Mouse (Mus musculus) liver, embryonic 11.5 days (tissue): Measurements from ENCODE around the gene Sptbn4. TPM values are rescaled to one million over a fixed set of nuclear protein-coding genes. Genes with fewer than 3 reads are reported as not detected.

ENCODE experiments used
- ATAC-seq: fragments of 200-750 bp; cut with Nextera tagmentation; replicated peaks from 2 replicates; pipeline ENCODE4 v1.8.0; 2017; ENCODE audit warnings: moderate number of reproducible peaks, mild to moderate bottlenecking, moderate TSS enrichment, moderate library complexity; ENCODE audit not compliant: low FRiP score
- DNase-seq: peaks from one replicate; pipeline ENCODE4 v3.0.0-alpha.2; 2017; ENCODE audit warnings: low spot score
- H3K27ac ChIP-seq: fragments of 300-500 bp; sonication (generic); 2 replicates; pipeline ENCODE4 v1.5.1; 2014; ENCODE audit warnings: mild to moderate bottlenecking, low read depth, low read length, control low read depth
- H3K27me3 ChIP-seq: fragments of 300-500 bp; sonication (generic); replicated peaks from 2 replicates; pipeline ENCODE4 v1.6.1; 2014; ENCODE audit warnings: low read length, mixed read lengths; ENCODE audit not compliant: control insufficient read depth, insufficient read depth
- H3K36me3 ChIP-seq: fragments of 300-500 bp; sonication (generic); 2 replicates; pipeline ENCODE4 v1.6.1; 2014; ENCODE audit warnings: mild to moderate bottlenecking, low read length, moderate library complexity, mixed read lengths; ENCODE audit not compliant: control insufficient read depth, insufficient read depth
- H3K4me1 ChIP-seq: fragments of 300-500 bp; sonication (generic); replicated peaks from 2 replicates; pipeline ENCODE4 v1.6.1; 2014; ENCODE audit warnings: low read length, mixed read lengths; ENCODE audit not compliant: control insufficient read depth, insufficient read depth
- H3K4me2 ChIP-seq: fragments of 300-500 bp; sonication (generic); 2 replicates; pipeline ENCODE4 v1.6.1; 2014; ENCODE audit warnings: mild to moderate bottlenecking, control low read depth, moderate library complexity
- H3K4me3 ChIP-seq: fragments of 300-500 bp; sonication (generic); 2 replicates; pipeline ENCODE4 v1.5.1; 2014; ENCODE audit warnings: low read depth, low read length, control low read depth
- H3K9ac ChIP-seq: fragments of 300-500 bp; sonication (generic); 2 replicates; pipeline ENCODE4 v1.6.1; 2014; ENCODE audit warnings: low read depth, low read length, control low read depth
- H3K9me3 ChIP-seq: fragments of 300-500 bp; sonication (generic); 2 replicates; pipeline ENCODE4 v1.6.1; 2016; ENCODE audit warnings: low read length, inconsistent platforms, mixed read lengths; ENCODE audit not compliant: control insufficient read depth
- WGBS: fragments of 180-500 bp; shearing (Covaris S2); extraction: QIAGEN DNeasy Blood & Tissue Kit; methylation state at CpG from one replicate; pipeline ENCODE4 v1.1.7; 2014; 5-methylcytosine and 5-hydroxymethylcytosine counted together
- polyA plus RNA-seq: library from polyadenylated mRNA; unstranded; fragments of >200 nt; fragmentation: Nextera tagmentation; extraction: Ambion mirVana; gene quantifications from 2 replicates; pipeline ENCODE4 v1.2.1, GENCODE M21; 2014

The Sptbn4 gene
- polyA plus RNA-seq, 1 experiment from 2014 or later = 0.19 TPM

DNA sequence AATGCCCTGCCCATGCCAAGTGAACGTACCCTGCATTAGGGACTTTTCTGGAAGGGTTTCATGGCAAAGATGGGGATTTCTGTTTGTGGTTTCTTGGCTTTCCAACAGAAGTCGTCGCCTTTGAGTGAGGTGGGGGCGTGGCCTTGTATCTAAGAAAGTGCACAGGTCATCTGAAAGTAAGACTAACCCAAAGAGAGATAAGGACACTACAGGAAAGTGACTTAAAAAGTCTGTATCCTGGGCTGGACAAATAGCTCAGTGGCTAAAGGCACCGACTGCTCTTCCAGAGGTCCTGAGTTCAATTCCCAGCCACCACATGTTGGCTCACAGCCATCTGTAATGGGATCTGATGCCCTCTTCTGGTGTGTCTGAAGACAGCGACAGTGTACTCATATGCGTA, 31.1 kb upstream of the Sptbn4 start:
- H3K4me3 ChIP-seq = no peak overlapping the region
- 59% methylated on average over 7 of the region's 7 CpGs for WGBS
- ATAC-seq (no peak), DNase-seq (no peak)
- H3K9ac ChIP-seq = no peak overlapping the region; the same call in 1 of the 2 replicates
- peaks cover 42% of the 10 kb centered on the region for H3K4me1 ChIP-seq
- no peaks in the 10 kb centered on the region for H3K9me3 ChIP-seq
- H3K4me2 ChIP-seq = 0 out of 2 replicates have a peak overlapping the region, but pooled peaks have one; percentile 18
- peaks cover 13% of the 10 kb centered on the region for H3K36me3 ChIP-seq
- H3K27me3 ChIP-seq = no peaks in the 10 kb centered on the region
- peak overlapping the region; percentile 41 for H3K27ac ChIP-seq

DNA sequence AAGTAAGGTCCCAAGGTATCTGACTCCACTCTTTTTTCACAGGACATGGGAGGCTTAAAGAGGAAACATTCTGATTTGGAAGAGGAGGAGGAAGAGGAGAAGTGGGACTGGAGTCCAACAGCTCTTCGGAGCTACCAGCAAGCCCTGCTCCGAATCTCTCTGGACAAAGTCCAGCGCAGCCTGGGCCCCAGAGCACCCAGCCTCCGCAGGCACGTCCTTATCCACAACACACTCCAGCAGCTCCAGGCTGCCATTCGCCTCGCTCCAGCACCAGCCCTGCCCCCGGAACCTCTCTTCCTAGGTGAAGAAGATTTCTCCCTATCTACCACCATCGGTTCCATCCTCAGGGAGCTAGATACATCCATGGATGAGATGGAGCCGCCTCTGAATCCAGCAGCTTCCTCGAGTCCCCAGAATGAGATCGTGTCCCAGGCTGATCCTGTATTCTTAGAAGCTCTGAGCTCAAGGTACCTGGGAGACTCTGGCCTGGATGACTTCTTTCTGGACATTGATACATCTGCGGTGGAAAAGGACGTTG, 28.7 kb upstream of the Sptbn4 start:
- 91% methylated on average over 14 of the region's 14 CpGs for WGBS
- H3K4me1 ChIP-seq = peaks cover 33% of the 10 kb centered on the region
- H3K4me2 ChIP-seq = peak overlapping the region; percentile 76
- ATAC-seq = no peak
- H3K27ac ChIP-seq = peak overlapping the region; percentile 60; the same call in 1 of the 2 replicates
- H3K36me3 ChIP-seq = peaks cover 13% of the 10 kb centered on the region
- H3K4me3 ChIP-seq = no peak overlapping the region
- H3K27me3 ChIP-seq = no peaks in the 10 kb centered on the region
- DNase-seq = no peak
- no peaks in the 10 kb centered on the region for H3K9me3 ChIP-seq
- peak overlapping the region; percentile 43; the same call in 1 of the 2 replicates for H3K9ac ChIP-seq

DNA sequence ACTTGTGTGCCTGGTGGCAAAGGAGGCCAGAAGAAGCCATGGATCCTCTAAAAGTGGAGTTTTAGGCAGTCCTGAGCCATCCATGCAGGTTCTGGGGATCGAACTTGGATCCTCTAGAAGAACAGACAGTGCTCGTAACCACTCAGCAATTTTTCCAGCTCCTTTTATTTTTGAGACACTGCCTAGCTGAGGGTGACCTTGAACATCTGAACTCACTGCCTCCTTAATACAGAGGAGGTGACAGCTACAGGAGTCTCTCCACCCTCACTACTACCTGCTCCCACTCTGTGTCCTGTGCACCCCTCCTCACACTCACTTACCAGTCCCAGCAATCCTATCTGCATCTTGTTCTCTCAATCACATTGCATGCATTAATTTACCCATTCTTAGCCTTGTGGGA, 28.1 kb upstream of the Sptbn4 start:
- Histone ChIP-seq H3K27ac (peak overlapping the region; percentile 60), H3K4me2 (peak overlapping the region; percentile 76), H3K36me3 (peaks cover 13% of the 10 kb centered on the region), H3K9me3 (no peaks in the 10 kb centered on the region), H3K27me3 (no peaks in the 10 kb centered on the region), H3K4me1 (peaks cover 29% of the 10 kb centered on the region), H3K4me3 (peak overlapping the region; percentile 65), H3K9ac (peak overlapping the region; percentile 43)
- 91% methylated on average over 2 of the region's 2 CpGs for WGBS
- ATAC-seq (no peak), DNase-seq (no peak)

DNA sequence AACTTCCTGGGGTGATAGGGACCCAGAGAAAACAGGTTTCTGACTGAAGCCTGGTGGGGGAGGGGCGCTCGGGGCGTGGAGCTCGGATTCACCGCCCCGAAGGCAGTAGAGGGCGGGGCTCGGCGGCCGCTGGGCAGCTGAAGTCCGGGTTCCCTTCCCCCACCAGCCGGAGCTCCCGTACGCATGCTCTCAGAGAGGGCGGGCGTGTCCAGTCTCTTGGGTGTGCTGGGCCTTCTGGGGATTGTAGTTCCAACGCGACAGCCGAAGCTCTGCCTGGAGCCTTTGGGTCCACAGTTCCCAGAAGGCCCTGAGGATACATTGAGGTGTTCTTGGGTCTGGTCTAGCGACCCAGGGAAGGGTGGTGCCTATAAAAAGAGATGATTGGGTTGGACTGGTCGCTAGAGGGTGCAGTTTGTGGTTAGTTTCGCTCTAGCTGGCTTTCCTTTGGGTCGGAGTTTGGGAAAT, 27.0 kb upstream of the Sptbn4 start:
- Histone ChIP-seq H3K27me3 (no peaks in the 10 kb centered on the region), H3K27ac (peak overlapping the region; percentile 90), H3K4me3 (peak overlapping the region; percentile 65), H3K9me3 (no peaks in the 10 kb centered on the region), H3K9ac (peak overlapping the region; percentile 80), H3K4me1 (peaks cover 22% of the 10 kb centered on the region), H3K4me2 (peak overlapping the region; percentile 76), H3K36me3 (peaks cover 13% of the 10 kb centered on the region)
- peak; percentile 93 for ATAC-seq
- DNase-seq = peak; percentile 97
- under 1% methylated on average over 23 of the region's 23 CpGs for WGBS

DNA sequence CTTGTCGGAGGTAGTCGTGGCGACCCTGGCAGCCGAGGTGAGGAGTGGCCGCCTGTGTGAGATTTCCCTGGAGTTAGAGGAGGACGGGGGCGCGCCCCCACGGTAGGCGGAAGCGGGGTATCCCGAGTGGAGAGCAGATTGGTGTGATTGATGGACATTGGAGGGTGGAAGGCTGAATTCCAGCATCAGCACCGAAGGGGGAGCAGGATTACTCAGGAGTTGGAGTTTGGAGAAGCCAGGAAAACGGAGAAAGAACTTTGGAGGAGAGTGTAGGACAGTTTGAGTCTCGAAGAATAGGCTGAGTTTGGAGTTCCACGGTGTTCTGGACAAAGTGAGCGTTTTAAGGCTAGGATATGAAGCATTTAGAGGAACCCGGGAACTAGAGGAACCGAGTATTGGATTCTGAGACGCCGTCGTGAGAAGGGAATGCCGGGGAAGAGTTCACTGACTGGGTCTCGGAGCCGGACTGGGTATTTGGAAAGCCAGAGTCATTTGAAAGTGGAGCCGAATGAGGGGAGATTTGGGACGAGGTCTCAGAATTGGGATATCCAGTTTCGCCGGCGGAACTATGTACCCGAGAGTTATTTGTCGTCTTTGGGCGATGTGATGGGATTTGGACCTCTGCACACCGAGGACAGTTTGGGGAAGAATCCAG, 26.5 kb upstream of the Sptbn4 start:
- Histone ChIP-seq H3K4me1 (peaks cover 22% of the 10 kb centered on the region), H3K9ac (peak overlapping the region; percentile 80), H3K9me3 (no peaks in the 10 kb centered on the region), H3K36me3 (peaks cover 13% of the 10 kb centered on the region), H3K4me3 (peak overlapping the region; percentile 65), H3K4me2 (peak overlapping the region; percentile 76), H3K27ac (peak overlapping the region; percentile 90), H3K27me3 (no peaks in the 10 kb centered on the region)
- WGBS = under 1% methylated on average over 34 of the region's 34 CpGs
- no peak for DNase-seq
- no peak; the same call in 1 of the 2 replicates for ATAC-seq

DNA sequence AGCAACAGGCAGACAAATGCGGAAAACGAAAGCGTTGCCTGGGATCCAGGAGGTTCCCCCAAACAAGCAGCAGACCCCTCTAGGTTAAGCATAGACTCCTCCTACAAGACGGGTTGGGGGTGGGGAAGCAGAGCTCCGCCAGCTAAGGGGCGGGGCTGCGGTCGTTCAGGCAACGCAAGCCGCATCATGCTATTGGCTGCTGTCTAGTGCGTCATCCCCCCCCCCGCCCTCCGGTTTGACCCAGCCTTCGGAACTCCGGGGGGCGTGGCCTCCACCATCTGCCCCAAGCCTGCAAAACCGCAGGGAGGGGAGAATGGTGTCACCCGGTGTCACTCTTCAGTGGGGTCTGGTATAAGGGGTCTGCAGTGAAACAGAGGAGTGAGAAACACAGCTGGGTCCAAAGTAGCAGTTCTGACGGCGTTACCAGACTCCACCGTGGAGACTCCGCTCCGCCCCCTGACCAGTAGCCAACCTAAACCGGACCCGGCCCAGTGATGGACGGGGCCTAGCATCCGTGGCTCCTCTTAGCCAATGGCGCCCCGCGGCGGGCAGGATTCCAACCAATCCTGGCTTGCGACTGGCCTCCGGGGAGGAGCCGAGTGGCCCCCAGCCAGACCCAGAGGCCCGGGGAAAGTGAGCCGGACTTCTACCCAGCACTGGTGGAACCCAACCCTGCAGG, 25.8 kb upstream of the Sptbn4 start, which contains the start of gene Sertad3:
TSS of gene Sertad3 (plus strand) at position 613 of the 679 bp plus-strand sequence.
- H3K27me3 ChIP-seq = no peaks in the 10 kb centered on the region
- peak within 1 kb of the TSS; percentile 80 for H3K9ac ChIP-seq
- H3K4me3 ChIP-seq = peak within 1 kb of the TSS; percentile 65
- H3K36me3 ChIP-seq = peaks cover 13% of the 10 kb centered on the region
- H3K27ac ChIP-seq = peak within 1 kb of the TSS; percentile 90
- ATAC-seq (peak; percentile 85), DNase-seq (peak; percentile 99)
- H3K4me2 ChIP-seq = peak within 1 kb of the TSS; percentile 76
- no peaks in the 10 kb centered on the region for H3K9me3 ChIP-seq
- WGBS = under 1% methylated on average over 36 of the region's 36 CpGs
- H3K4me1 ChIP-seq = peaks cover 18% of the 10 kb centered on the region

DNA sequence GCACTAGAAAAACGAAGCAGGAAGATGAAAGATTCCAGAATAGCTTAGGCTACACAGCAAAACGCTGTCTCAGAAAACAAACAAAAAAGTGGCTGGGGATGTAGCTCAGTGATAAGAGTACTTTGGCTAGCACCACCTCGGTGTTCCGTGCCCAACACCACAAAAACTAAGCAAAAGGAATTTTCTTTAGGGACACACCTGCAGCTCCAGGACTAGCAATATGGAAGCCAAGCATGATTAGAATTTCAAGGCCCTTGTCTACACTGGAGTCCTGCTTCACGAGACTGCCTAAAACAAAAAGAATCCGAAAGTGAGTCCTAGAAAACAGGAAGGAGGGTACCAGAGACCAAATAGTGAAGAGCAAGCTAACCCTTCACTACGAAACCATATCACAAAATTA, 25.1 kb upstream of the Sptbn4 start:
- 16% methylated on average over 7 of the region's 7 CpGs for WGBS
- Histone ChIP-seq H3K4me2 (peak overlapping the region; percentile 76), H3K27ac (peak overlapping the region; percentile 90), H3K9ac (peak overlapping the region; percentile 46), H3K36me3 (peaks cover 13% of the 10 kb centered on the region), H3K9me3 (no peaks in the 10 kb centered on the region), H3K4me1 (peaks cover 13% of the 10 kb centered on the region), H3K4me3 (peak overlapping the region; percentile 65), H3K27me3 (no peaks in the 10 kb centered on the region)
- ATAC-seq (no peak), DNase-seq (no peak)

DNA sequence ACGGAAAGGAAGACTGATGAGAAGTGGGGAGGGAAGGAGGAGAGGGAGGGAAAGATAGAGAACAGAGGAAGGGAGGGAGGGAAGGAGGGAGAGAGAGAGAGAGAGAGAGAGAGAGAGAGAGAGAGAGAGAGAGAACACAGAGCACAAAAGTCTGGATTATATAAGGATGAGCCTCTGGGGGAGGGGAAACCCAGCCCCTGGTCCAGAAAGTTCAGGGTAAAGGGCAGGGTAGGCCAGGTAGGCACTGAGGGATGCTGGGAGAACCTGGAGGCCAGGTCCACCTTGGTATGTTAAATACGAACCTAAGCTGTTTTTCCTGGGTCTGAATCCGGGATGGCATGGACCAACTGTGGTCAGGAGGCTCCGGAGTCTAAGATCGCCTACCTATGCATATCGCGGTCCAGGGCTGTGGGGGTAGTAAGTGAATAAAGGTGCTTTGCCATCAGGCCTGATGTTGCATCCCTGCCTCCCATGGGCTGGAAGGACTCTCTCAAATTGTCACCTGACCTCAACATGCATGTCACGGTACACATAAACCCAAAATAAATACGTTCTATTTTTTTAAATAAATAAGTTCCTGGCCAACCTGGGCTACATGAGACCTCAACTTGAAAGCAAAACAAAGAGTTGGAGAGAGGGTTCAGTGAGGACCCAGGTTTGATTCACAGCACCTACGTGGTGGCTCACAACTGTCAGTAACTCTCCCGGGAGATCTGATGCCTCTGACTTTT, 24.1 kb upstream of the Sptbn4 start:
- no peak for DNase-seq
- Histone ChIP-seq H3K4me1 (peaks cover 13% of the 10 kb centered on the region), H3K27ac (no peak overlapping the region), H3K36me3 (peaks cover 7% of the 10 kb centered on the region; the same call in 1 of the 2 replicates), H3K9me3 (no peaks in the 10 kb centered on the region), H3K4me3 (no peak overlapping the region), H3K4me2 (peak overlapping the region; percentile 76; the same call in 1 of the 2 replicates), H3K9ac (no peak overlapping the region), H3K27me3 (no peaks in the 10 kb centered on the region)
- ATAC-seq = no peak
- 89% methylated on average over 11 of the region's 11 CpGs for WGBS
